Mouse (Mus musculus): Measurements from ENCODE around the gene Rnf151.

- TF ChIP-seq CTCF (IDR thresholded peaks at IDR 0.05; ENCODE audit: low read depth, low read length) (no peak), POLR2A (IDR thresholded peaks at IDR 0.05; ENCODE audit: extremely low read depth, insufficient read depth, low read length) (no peak)
Measured at GRCm38 (mm10) chr17:24742307-24742706, 24.4 kb upstream of the Rnf151 start.
